Mouse (Mus musculus) heart, embryonic 12.5 days (tissue): ENCODE measurements around the gene Rad21l. TPM values are rescaled to one million over a fixed set of nuclear protein-coding genes. Genes with fewer than 3 reads are reported as not detected.

Experiments used
- ATAC-seq: fragments of 200-750 bp; cut with Nextera tagmentation; 2 replicates; pipeline ENCODE4 v1.8.0; 2017; ENCODE audit warnings: moderate TSS enrichment, moderate library complexity; ENCODE audit not compliant: insufficient number of reproducible peaks, low FRiP score
- H3K27ac ChIP-seq: fragments of 300-500 bp; sonication (generic); 2 replicates; pipeline ENCODE4 v1.5.1; 2016; ENCODE audit warnings: mild to moderate bottlenecking, moderate library complexity; ENCODE audit not compliant: poor library complexity, severe bottlenecking
- H3K27me3 ChIP-seq: fragments of 300-500 bp; sonication (generic); replicated peaks from 2 replicates; pipeline ENCODE4 v1.6.1; 2016; ENCODE audit warnings: mild to moderate bottlenecking, moderate library complexity
- H3K36me3 ChIP-seq: fragments of 300-500 bp; sonication (generic); 2 replicates; pipeline ENCODE4 v1.6.1; 2016; ENCODE audit warnings: mild to moderate bottlenecking, moderate library complexity
- H3K4me1 ChIP-seq: fragments of 300-500 bp; sonication (generic); replicated peaks from 2 replicates; pipeline ENCODE4 v1.6.1; 2016; ENCODE audit warnings: mild to moderate bottlenecking
- H3K4me2 ChIP-seq: fragments of 300-500 bp; sonication (generic); 2 replicates; pipeline ENCODE4 v1.6.1; 2016; ENCODE audit warnings: mild to moderate bottlenecking, moderate library complexity
- H3K4me3 ChIP-seq: fragments of 300-500 bp; sonication (generic); 2 replicates; pipeline ENCODE4 v1.5.1; 2016; ENCODE audit warnings: mild to moderate bottlenecking
- H3K9ac ChIP-seq: fragments of 300-500 bp; sonication (generic); 2 replicates; pipeline ENCODE4 v1.6.1; 2016; ENCODE audit warnings: mild to moderate bottlenecking, moderate library complexity
- H3K9me3 ChIP-seq: fragments of 300-500 bp; sonication (generic); replicated peaks from 2 replicates; pipeline ENCODE4 v1.6.1; 2016; ENCODE audit warnings: mild to moderate bottlenecking, moderate library complexity
- WGBS: fragments of 180-500 bp; shearing (Covaris S2); methylation state at CpG from one replicate; pipeline ENCODE4 v1.1.7; 2016; 5-methylcytosine and 5-hydroxymethylcytosine counted together
- polyA plus RNA-seq: library from polyadenylated mRNA; unstranded; fragments of >200 nt; fragmentation: Nextera tagmentation; extraction: Ambion mirVana; gene quantifications from 2 replicates; pipeline ENCODE4 v1.2.1, GENCODE M21; 2016

The Rad21l gene
- polyA plus RNA-seq, 1 experiment from 2014 or later, result not detected

GRCm38 (mm10) chr2:151670026-151670967 lies 2.0 kb upstream of the Rad21l start:
- 0 out of 2 replicates have a peak overlapping the region, but pooled peaks have one; percentile 48 for H3K9ac ChIP-seq
- peaks cover 6% of the 10 kb centered on the region for H3K9me3 ChIP-seq
- no peaks in the 10 kb centered on the region for H3K36me3 ChIP-seq
- H3K27me3 ChIP-seq, result peaks cover 42% of the 10 kb centered on the region
- H3K4me2 ChIP-seq, result peak overlapping the region; percentile 55
- peak overlapping the region; percentile 12; the same call in 1 of the 2 replicates for H3K4me3 ChIP-seq
- H3K4me1 ChIP-seq, result peaks cover 6% of the 10 kb centered on the region; the same call in 1 of the 2 replicates
- 29% methylated on average over 47 of the region's 48 CpGs for WGBS
- ATAC-seq, result peak; percentile 71
- H3K27ac ChIP-seq, result no peak overlapping the region

DNA sequence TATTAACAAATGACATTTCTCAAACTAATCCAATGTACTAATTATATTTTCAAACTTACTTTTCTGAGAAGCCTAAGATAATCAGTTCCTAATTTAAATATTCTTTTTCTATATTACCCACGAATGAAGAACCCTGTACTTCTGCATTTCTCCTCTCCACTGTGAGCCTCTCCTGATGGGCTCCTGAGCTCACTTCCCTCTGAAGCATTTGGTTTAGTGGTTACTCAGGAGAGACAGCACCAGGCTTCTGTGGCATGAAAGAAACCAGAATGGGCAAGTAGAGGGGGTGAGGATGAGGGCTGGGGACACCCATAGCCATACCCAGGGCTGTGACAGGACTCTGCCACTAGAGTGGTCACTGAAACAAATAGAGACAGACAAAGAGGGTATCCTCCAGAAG lies 16.3 kb downstream of the Rad21l start:
- Histone ChIP-seq H3K4me2 (no peak overlapping the region), H3K36me3 (no peaks in the 10 kb centered on the region), H3K9me3 (no peaks in the 10 kb centered on the region), H3K27me3 (peaks cover 4% of the 10 kb centered on the region; the same call in 1 of the 2 replicates), H3K27ac (no peak overlapping the region), H3K4me1 (no peaks in the 10 kb centered on the region), H3K9ac (no peak overlapping the region), H3K4me3 (no peak overlapping the region)
- no peak for ATAC-seq
- whole genome bisulfite sequencing, result 62% methylated on average over 1 of the region's 1 CpGs

DNA sequence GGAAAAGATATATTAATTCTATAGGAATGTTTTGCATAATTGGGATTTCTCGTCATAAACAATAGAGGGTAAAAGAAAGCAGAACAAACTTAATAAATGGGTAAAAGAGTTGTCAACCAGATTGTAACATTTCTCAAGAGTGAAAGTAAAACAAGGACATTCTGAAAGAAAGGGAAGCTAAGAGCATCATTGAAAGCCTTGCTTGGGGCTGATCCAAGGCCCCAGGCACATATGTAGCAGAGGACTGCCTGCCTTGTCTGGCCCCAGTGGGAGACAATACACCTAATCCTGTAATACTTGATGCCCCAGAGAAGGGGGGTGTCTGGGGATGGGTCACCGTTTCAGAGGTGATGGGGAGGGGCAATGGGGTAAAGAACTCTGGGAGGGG lies 32.3 kb downstream of the Rad21l start:
- Histone ChIP-seq H3K27ac (no peak overlapping the region), H3K9me3 (no peaks in the 10 kb centered on the region), H3K9ac (no peak overlapping the region), H3K36me3 (no peaks in the 10 kb centered on the region), H3K4me1 (peaks cover 5% of the 10 kb centered on the region; the same call in 1 of the 2 replicates), H3K4me3 (no peak overlapping the region), H3K27me3 (peaks cover 30% of the 10 kb centered on the region), H3K4me2 (no peak overlapping the region)
- ATAC-seq, result no peak
- 82% methylated on average over 2 of the region's 2 CpGs for WGBS

DNA sequence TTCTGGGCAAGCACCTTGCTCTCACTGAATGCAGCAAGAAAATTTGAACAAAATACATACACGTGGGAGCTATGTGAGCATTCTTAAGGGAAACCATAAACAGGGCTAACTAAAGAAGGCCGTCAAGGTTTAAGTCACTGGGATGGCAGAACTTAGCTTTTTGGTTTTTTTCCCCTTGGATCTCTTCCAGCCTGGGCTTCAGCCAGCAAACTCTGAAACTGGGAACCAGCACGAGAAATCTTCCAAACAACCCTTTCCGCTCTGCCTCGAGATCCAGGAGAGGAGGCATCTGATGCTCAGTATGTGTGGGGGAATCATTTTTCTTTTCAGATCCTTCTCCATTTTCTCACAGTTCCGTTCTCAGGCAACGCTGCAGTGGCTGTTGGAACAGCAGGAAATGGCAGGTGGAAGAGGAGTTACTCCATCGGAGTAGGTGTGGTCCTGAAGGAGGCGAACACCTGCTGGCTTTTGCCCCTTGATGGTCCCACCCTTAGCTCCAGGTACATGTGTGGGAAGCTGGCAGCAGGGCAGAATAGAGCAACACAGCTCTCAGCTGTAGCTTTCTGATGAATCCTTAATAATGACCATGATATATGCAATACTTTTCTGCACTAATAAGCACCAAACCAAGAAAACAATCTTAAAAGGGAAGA lies 32.8 kb downstream of the Rad21l start:
- Histone ChIP-seq H3K4me2 (no peak overlapping the region), H3K9me3 (no peaks in the 10 kb centered on the region), H3K9ac (no peak overlapping the region), H3K36me3 (no peaks in the 10 kb centered on the region), H3K27ac (no peak overlapping the region), H3K27me3 (peaks cover 35% of the 10 kb centered on the region), H3K4me1 (peaks cover 5% of the 10 kb centered on the region; the same call in 1 of the 2 replicates), H3K4me3 (no peak overlapping the region)
- WGBS, result 62% methylated on average over 9 of the region's 9 CpGs
- ATAC-seq, result no peak

DNA sequence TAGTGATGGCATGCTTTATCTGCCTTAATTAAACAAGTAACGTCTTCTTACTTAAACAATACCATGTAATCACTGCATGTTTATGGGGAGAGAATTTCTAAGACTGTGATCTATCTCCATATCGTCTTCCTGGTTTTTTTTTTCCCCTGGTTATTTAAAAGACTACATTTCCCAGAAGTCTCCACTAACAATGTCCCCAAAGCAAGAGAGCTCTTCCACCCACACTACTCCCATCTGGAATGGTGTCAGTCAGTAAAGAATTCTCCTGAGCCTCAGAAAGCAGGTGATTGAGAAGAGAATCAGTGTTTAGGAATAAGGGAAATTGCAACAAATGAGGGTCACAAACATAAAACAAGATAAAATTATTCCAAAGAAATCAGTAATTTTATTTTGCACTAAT lies 33.4 kb downstream of the Rad21l start:
- Histone ChIP-seq H3K9ac (no peak overlapping the region), H3K4me2 (no peak overlapping the region)
- WGBS, result 25% methylated on average over 2 of the region's 2 CpGs

GRCm38 (mm10) chr2:151632982-151633381 lies 35.4 kb downstream of the Rad21l start:
- H3K9me3 ChIP-seq, result no peaks in the 10 kb centered on the region
- H3K36me3 ChIP-seq, result no peaks in the 10 kb centered on the region
- no peak overlapping the region for H3K4me2 ChIP-seq
- 37% methylated on average over 5 of the region's 5 CpGs for WGBS
- no peak overlapping the region for H3K4me3 ChIP-seq
- H3K27ac ChIP-seq, result no peak overlapping the region
- no peak for ATAC-seq
- peaks cover 5% of the 10 kb centered on the region; the same call in 1 of the 2 replicates for H3K4me1 ChIP-seq
- H3K9ac ChIP-seq, result no peak overlapping the region
- peaks cover 55% of the 10 kb centered on the region for H3K27me3 ChIP-seq

More for the DNA sequence above, 33.4 kb downstream of the Rad21l start:
- Histone ChIP-seq H3K36me3 (no peaks in the 10 kb centered on the region), H3K4me1 (peaks cover 5% of the 10 kb centered on the region; the same call in 1 of the 2 replicates), H3K4me3 (no peak overlapping the region), H3K27me3 (peaks cover 41% of the 10 kb centered on the region), H3K9me3 (no peaks in the 10 kb centered on the region), H3K27ac (no peak overlapping the region)
- ATAC-seq, result no peak

DNA sequence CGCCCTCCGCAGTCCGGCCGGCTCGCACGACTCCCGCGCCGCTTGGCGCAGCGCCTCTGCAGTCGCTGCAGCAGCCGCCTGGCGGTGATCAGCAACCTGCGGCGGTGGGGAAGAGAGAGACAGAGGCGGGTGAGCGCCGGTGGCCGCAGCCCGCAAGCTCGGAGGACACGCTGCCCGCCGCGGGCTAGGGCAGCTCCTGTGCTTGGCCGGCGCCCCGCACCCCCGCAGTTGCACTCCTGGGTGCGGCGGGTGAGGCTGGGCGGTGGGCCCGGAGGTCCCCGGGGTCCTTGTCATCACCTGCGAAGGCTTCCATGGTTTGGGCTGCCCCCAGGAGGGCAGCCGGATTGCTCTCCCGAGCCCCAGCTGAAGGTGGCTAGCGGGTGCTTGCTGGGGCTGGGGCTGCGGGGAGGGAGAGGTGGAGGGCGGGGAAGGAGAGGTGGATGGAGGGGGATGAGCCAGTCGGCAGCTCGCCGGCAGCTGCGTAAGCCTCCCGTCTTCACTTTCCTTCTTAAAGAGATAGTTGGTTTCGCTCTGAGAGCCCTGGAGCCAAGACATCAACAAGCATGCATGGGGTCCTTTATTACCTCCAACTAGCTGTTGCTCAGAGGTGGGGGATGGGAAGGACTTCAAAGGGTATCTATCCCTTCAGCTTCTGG lies 36.0 kb downstream of the Rad21l start, which contains the start of gene Snph:
Gene Snph (minus strand): TSS at position 435 of the 656 bp plus-strand sequence.
- Histone ChIP-seq H3K9ac (peak within 1 kb of the TSS; percentile 73), H3K36me3 (no peaks in the 10 kb centered on the region), H3K27ac (no peak within 1 kb of the TSS), H3K27me3 (peaks cover 58% of the 10 kb centered on the region), H3K4me2 (peak within 1 kb of the TSS; percentile 100), H3K4me3 (peak within 1 kb of the TSS; percentile 83), H3K4me1 (peaks cover 5% of the 10 kb centered on the region; the same call in 1 of the 2 replicates), H3K9me3 (no peaks in the 10 kb centered on the region)
- peak; percentile 51; the same call in 1 of the 2 replicates for ATAC-seq
- 1% methylated on average over 43 of the region's 47 CpGs for WGBS

DNA sequence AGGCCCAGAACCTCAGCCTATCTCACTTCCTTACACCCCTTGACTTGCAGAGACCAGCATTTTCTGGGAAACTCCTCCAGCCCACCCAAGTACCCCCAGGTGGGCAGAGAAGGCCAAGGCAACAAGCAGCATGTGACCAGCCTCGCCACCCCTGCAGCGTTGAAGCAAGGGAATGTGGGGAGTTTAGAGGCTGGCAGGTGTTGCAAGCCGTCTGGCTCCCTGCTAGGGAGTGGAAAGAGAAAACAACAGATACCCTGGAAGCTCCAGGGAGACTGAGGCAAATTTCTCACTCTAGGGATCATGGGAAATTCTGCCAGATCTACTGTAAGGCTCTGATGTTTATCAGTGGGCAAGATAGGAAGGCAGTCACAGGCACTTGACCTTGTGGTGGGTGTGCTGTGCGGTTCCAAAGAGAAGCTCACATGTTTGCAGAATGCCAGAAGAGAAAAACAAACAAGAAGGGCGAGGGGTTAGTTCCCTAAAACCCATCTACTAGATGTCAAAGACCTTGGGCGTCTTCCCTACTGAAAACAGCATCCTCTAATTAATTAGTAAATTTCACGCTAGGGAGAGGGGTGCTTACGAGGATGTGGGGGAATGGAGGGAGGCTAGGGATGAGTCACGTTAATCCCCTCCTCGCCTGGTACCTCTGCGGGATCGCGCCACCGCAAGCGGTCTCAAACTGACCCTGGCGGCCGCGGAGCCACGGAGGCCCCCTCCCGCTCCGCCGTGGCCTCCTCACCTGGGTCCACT lies 36.8 kb downstream of the Rad21l start:
- 3% methylated on average over 22 of the region's 22 CpGs for WGBS

GRCm38 (mm10) chr2:151629310-151629709 lies 39.0 kb downstream of the Rad21l start:
- no peak overlapping the region for H3K27ac ChIP-seq
- H3K9me3 ChIP-seq, result no peaks in the 10 kb centered on the region
- H3K4me1 ChIP-seq, result peaks cover 5% of the 10 kb centered on the region; the same call in 1 of the 2 replicates
- no peak overlapping the region for H3K4me3 ChIP-seq
- H3K9ac ChIP-seq, result no peak overlapping the region
- ATAC-seq, result no peak
- no peak overlapping the region for H3K4me2 ChIP-seq
- WGBS, result 70% methylated on average over 7 of the region's 7 CpGs
- peaks cover 58% of the 10 kb centered on the region for H3K27me3 ChIP-seq
- H3K36me3 ChIP-seq, result no peaks in the 10 kb centered on the region

More for the DNA sequence above, 36.8 kb downstream of the Rad21l start:
- ATAC-seq, result no peak
- no peak overlapping the region for H3K27ac ChIP-seq
- H3K36me3 ChIP-seq, result no peaks in the 10 kb centered on the region
- peaks cover 58% of the 10 kb centered on the region for H3K27me3 ChIP-seq
- peaks cover 5% of the 10 kb centered on the region; the same call in 1 of the 2 replicates for H3K4me1 ChIP-seq
- peak overlapping the region; percentile 73 for H3K9ac ChIP-seq
- peak overlapping the region; percentile 100 for H3K4me2 ChIP-seq
- H3K4me3 ChIP-seq, result peak overlapping the region; percentile 83
- H3K9me3 ChIP-seq, result no peaks in the 10 kb centered on the region

GRCm38 (mm10) chr2:151628011-151628410 lies 40.3 kb downstream of the Rad21l start:
- no peak overlapping the region for H3K4me2 ChIP-seq

More at GRCm38 (mm10) chr2:151628011-151628410, 40.3 kb downstream of the Rad21l start:
- no peak for ATAC-seq
- Histone ChIP-seq H3K4me1 (peaks cover 5% of the 10 kb centered on the region; the same call in 1 of the 2 replicates), H3K9me3 (no peaks in the 10 kb centered on the region), H3K27ac (no peak overlapping the region), H3K9ac (no peak overlapping the region), H3K4me3 (no peak overlapping the region), H3K36me3 (no peaks in the 10 kb centered on the region), H3K27me3 (peaks cover 46% of the 10 kb centered on the region)
- WGBS, result 78% methylated on average over 3 of the region's 3 CpGs
